Mouse (Mus musculus): ENCODE data around the gene Tctex1d1.
A peak's percentile ranks its signal among the peaks of the same experiment; 100 is the strongest.

Tctex1d1 gene

GRCm38 (mm10) chr4:102978440-102978839, at the start of gene Tctex1d1:
Tctex1d1 (plus strand) TSS chr4:102978606.
- peak; percentile 0 for DNase-seq (ENCODE audit: low spot score)

GRCm38 (mm10) chr4:102929491-102929890, 48.9 kb upstream of the Tctex1d1 start:
- DNase-seq (ENCODE audit: low spot score), result no peak

GRCm38 (mm10) chr4:102930679-102931078, 47.7 kb upstream of the Tctex1d1 start:
- no peak for DNase-seq (ENCODE audit: low spot score)

- no peak for DNase-seq (ENCODE audit: low spot score)
These were observed 38.1 kb upstream of the Tctex1d1 start for GRCm38 (mm10) chr4:102940266-102940665.

DNA sequence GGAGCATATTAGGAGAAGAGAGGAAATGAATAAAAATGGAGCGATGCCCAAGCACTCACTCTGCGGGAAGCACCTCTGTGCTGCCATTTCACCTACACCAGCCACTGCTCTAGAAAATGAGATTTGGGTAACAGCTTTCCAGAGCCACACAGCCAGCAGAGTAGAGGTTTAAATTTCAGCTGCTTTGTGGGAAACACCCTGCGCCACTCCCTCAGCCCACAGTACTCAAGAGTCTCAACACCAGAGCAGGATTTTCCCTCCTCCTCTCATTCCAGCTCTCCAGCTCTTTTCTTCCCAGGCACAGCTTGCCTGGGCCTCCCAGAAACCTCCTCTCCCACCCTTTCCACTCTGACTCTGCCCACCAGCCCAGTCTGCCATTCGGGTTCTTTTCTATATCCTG, 37.7 kb upstream of the Tctex1d1 start:
- no peak for DNase-seq (ENCODE audit: low spot score)

DNA sequence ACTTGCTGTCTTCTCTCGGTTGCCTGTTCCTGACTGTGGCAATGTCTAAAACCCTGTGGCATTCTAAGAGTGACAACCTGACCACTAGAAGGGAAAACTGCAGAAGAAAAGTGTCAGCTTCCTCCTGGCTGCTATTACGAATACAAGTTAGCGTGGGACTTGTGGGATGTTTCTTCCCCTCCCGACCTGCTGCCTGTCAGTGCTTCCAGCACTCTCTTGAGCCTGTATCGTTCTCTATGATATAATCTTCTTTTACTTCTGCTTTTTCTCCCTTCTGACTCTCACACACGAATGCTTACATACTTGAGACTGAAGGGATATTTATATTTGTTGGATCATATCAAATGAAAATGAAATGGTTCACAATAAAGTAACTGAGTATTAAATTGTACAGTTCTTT, 34.1 kb upstream of the Tctex1d1 start:
- no peak for DNase-seq (ENCODE audit: low spot score)

- DNase-seq (ENCODE audit: low spot score), result no peak
These were observed 25.9 kb upstream of the Tctex1d1 start for GRCm38 (mm10) chr4:102952476-102952875.

GRCm38 (mm10) chr4:102955294-102955956, 23.0 kb upstream of the Tctex1d1 start:
- DNase-seq (ENCODE audit: low spot score), result no peak

GRCm38 (mm10) chr4:102959409-102959808, 19.0 kb upstream of the Tctex1d1 start:
- no peak for DNase-seq (ENCODE audit: low spot score)

DNA sequence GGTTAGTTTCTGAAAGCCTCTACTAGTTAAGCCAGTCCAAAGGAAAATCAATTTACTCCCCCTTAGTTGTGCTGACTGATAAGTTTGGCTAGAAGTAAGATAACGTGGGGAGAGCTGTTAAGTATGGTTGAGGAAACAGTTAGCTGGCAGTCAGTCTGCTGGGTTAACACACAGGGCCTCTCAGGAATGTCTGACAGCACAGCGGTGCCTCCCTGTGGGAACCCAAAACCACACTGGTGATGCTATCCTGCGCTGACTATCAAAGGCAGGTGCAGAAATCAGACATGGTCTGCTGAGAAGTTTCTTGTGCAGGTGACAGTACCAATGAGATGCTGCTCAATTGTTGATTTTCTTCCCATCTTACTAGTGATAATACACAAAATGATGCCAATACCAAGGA, 14.2 kb upstream of the Tctex1d1 start:
- no peak for DNase-seq (ENCODE audit: low spot score)

GRCm38 (mm10) chr4:102967811-102968210, 10.6 kb upstream of the Tctex1d1 start:
- no peak for DNase-seq (ENCODE audit: low spot score)

DNA sequence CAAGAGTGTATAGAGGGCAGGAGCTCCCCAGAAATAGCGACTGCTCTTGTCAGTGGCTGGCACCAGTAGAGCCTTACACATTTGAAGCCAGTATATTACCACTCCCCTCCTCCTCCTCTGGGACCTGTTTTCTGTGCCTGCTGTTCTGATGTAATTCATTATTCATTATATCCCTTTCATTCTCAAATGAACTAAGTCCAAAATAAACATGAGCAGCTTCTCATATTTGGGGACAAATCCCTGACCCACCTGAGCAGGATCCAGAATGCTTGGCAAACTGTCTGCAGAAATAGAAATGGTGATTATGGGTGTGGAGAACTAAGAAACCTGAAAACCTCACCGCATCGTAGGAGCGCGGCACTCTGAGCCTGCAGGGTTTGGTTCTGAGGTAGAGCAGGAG, 8.8 kb upstream of the Tctex1d1 start:
- no peak for DNase-seq (ENCODE audit: low spot score)

GRCm38 (mm10) chr4:102971159-102971558, 7.2 kb upstream of the Tctex1d1 start:
- DNase-seq (ENCODE audit: low spot score), result no peak

DNA sequence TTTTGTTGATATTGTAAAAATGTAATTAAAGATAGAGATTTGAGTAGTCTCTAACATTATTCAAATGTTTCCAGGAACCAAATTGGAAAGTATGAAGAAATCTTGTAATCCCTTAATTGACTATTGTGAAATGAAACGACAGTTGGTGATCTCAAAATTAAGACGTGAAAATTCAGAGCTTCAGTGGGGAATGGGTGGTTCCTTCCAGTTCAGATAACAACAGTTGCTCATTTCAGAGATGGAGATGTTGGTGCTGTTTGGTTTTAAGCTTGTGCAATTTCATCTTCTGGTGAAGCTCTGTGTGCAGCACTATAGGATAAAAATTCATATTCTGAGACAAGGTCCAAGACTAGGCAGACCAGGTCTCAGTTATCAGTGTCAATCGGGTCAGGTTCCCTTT, 6.3 kb upstream of the Tctex1d1 start:
- no peak for DNase-seq (ENCODE audit: low spot score)

GRCm38 (mm10) chr4:102974172-102974571, 4.2 kb upstream of the Tctex1d1 start:
- no peak for DNase-seq (ENCODE audit: low spot score)

- DNase-seq (ENCODE audit: low spot score), result no peak
These were observed 1.8 kb upstream of the Tctex1d1 start for GRCm38 (mm10) chr4:102976290-102977275.

- no peak for DNase-seq (ENCODE audit: low spot score)
These were observed 556 bp upstream of the Tctex1d1 start for GRCm38 (mm10) chr4:102977778-102978321.

GRCm38 (mm10) chr4:102979385-102979784, 979 bp downstream of the Tctex1d1 start:
- no peak for DNase-seq (ENCODE audit: low spot score)

- DNase-seq (ENCODE audit: low spot score), result no peak
These were observed 3.3 kb downstream of the Tctex1d1 start for GRCm38 (mm10) chr4:102981709-102982108.

- DNase-seq (ENCODE audit: low spot score), result no peak
These were observed 7.8 kb downstream of the Tctex1d1 start for GRCm38 (mm10) chr4:102986173-102986572.

- peak; percentile 52 for DNase-seq (ENCODE audit: low spot score)
These were observed 8.5 kb downstream of the Tctex1d1 start for GRCm38 (mm10) chr4:102986917-102987316.

DNA sequence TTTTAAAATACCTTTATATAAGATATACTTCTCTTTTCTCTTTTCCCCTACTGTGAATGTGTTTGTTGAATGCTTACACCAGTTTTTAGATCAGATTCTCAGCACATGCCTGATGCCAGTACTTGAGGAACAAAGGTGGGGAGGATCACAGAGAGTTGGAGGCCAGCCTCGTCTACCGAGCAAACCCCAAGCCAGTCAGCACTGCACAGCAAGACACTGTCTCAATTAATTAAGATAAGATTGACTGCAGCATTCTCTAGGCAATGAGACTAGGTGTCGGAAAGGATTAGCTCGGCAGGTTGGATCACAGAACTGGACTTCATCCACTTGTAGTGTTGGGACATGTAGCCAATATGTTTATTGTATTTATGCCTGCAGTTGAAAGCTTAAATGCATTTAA, 8.9 kb downstream of the Tctex1d1 start:
- no peak for DNase-seq (ENCODE audit: low spot score)

GRCm38 (mm10) chr4:102987756-102988155, 9.3 kb downstream of the Tctex1d1 start:
- no peak for DNase-seq (ENCODE audit: low spot score)
